25 mouse cellular contexts compared by ENCODE assay signal in genomic region chr6:51252721-51253120, GRCm38 (mm10).
DNase-seq lines count a peak whose midpoint lies in the region; ATAC-seq and TF ChIP-seq lines count a peak whose summit lies in the region.
"Had no signal": no experiment of that assay in that cellular context is flagged by ENCODE, and none has a peak within 500 bp of the region (broad histone marks: within the 10 kb centered on the region; RNA-seq: fewer than 3 reads in every experiment).

No protein-coding gene starts in this region.

- H3K4me2 ChIP-seq in CH12.LX (ENCODE audit: insufficient read depth, low read depth, poor library complexity, severe bottlenecking) = peak overlapping the region; percentile 63
- no peak overlapping the region for H3K4me2 ChIP-seq in liver, embryonic 11.5 days
- no peak overlapping the region for H3K4me2 ChIP-seq in intestine, embryonic 16.5 days (ENCODE audit: low read depth, low read length)
- H3K4me2 ChIP-seq: heart, embryonic 12.5 days; heart, embryonic 15.5 days; hindbrain, embryonic 13.5 days had no signal

- peak overlapping the region; percentile 88; the same call in 1 of the 2 replicates for H3K9ac ChIP-seq in CH12.LX (ENCODE audit: insufficient read depth, low read depth)
- no peak overlapping the region for H3K9ac ChIP-seq in liver, embryonic 11.5 days (ENCODE audit: low read depth, low read length)
- no peak overlapping the region for H3K9ac ChIP-seq in intestine, embryonic 16.5 days (ENCODE audit: low read depth, low read length)
- H3K9ac ChIP-seq: forebrain, postnatal 0 days; heart, embryonic 12.5 days; heart, embryonic 15.5 days; hindbrain, embryonic 13.5 days had no signal

- ATAC-seq in liver, embryonic 11.5 days (replicated peaks; ENCODE audit: low FRiP score) = no peak
- ATAC-seq in intestine, embryonic 16.5 days = no peak
- ATAC-seq: activated CD4-positive, CD25-positive, alpha-beta regulatory T cell, adult 4 months; CD4-positive, CD25-positive, alpha-beta regulatory T cell, adult 4 months; forebrain, embryonic 14.5 days; forebrain, postnatal 0 days; hindbrain, embryonic 16.5 days had no signal

- H3K9me3 ChIP-seq in CH12.LX (replicated peaks; ENCODE audit: low read length) = no peaks in the 10 kb centered on the region
- no peaks in the 10 kb centered on the region for H3K9me3 ChIP-seq in liver, embryonic 11.5 days (ENCODE audit: control insufficient read depth, low read length)
- no peaks in the 10 kb centered on the region for H3K9me3 ChIP-seq in intestine, embryonic 16.5 days (ENCODE audit: control insufficient read depth, low read length)
- H3K9me3 ChIP-seq: heart, embryonic 12.5 days; heart, embryonic 15.5 days; hindbrain, embryonic 10.5 days; hindbrain, embryonic 13.5 days had no signal

- H3K36me3 ChIP-seq in CH12.LX (replicated peaks in 1 of 2; ENCODE audit: control insufficient read depth in 1 of 2, insufficient read depth in 1 of 2, low read length in 1 of 2) = peaks cover 4 to 45% of the 10 kb centered on the region in 2 experiments
- no peaks in the 10 kb centered on the region for H3K36me3 ChIP-seq in liver, embryonic 11.5 days (ENCODE audit: control insufficient read depth, insufficient read depth, low read length)
- H3K36me3 ChIP-seq in intestine, embryonic 16.5 days (ENCODE audit: control insufficient read depth, insufficient read depth, low read length) = no peaks in the 10 kb centered on the region
- H3K36me3 ChIP-seq: heart, embryonic 12.5 days; heart, embryonic 15.5 days; hindbrain, embryonic 10.5 days; hindbrain, embryonic 13.5 days had no signal

- TF ChIP-seq RAD21 in CH12.LX (IDR thresholded peaks at IDR 0.05; ENCODE audit: low read depth, low read length) = no peak

- H3K79me2 ChIP-seq in CH12.LX (replicated peaks; ENCODE audit: control insufficient read depth, extremely low read depth, insufficient read depth, poor library complexity, severe bottlenecking) = no peaks in the 10 kb centered on the region; the same call in 1 of the 2 replicates

- DNase-seq in testis, postnatal 10 days (ENCODE audit: low spot score) = peak; percentile 29
- no peak for DNase-seq in testis, postnatal 14 days (ENCODE audit: low spot score)
- DNase-seq in CH12.LX (ENCODE audit: extremely low read depth) = peak; percentile 30
- DNase-seq in adipocyte (ENCODE audit: low spot score) = peak; percentile 64
- DNase-seq in liver, embryonic 11.5 days (ENCODE audit: low spot score) = no peak
- DNase-seq: adrenal gland, postnatal 10 days; adrenal gland, postnatal 36 days; cerebellum, adult 18-20 months; cerebellum, adult 9-10 months; cerebellum, postnatal 14 days; forebrain, postnatal 0 days; gastrocnemius, adult 2 months; gastrocnemius, postnatal 14 days; heart, adult 18-20 months; heart, postnatal 10 days; heart, postnatal 36 days had no signal

- dilution Hi-C loops in CH12.LX (cut with MboI; ENCODE audit: extremely low pct_ligation_motif_present, extremely low pct_unique_long_range_greater_than_20kb, low sequenced_read_pairs) = no loop called here

- H3K27me3 ChIP-seq in CH12.LX (replicated peaks) = no peaks in the 10 kb centered on the region
- no peaks in the 10 kb centered on the region for H3K27me3 ChIP-seq in liver, embryonic 11.5 days (replicated peaks; ENCODE audit: control insufficient read depth, insufficient read depth, low read length)
- H3K27me3 ChIP-seq in intestine, embryonic 16.5 days (replicated peaks; ENCODE audit: control insufficient read depth, insufficient read depth, low read length) = no peaks in the 10 kb centered on the region
- H3K27me3 ChIP-seq: heart, embryonic 12.5 days; heart, embryonic 15.5 days; hindbrain, embryonic 13.5 days had no signal

- H3K27ac ChIP-seq in CH12.LX (ENCODE audit: insufficient read depth, low read depth) = peak overlapping the region; percentile 53
- H3K27ac ChIP-seq in liver, embryonic 11.5 days (ENCODE audit: low read depth, low read length) = no peak overlapping the region
- no peak overlapping the region for H3K27ac ChIP-seq in intestine, embryonic 16.5 days (ENCODE audit: low read length)
- H3K27ac ChIP-seq: gastrocnemius, adult 2 months; heart, embryonic 15.5 days; hindbrain, embryonic 10.5 days; hindbrain, embryonic 13.5 days had no signal

- H3K4me1 ChIP-seq in CH12.LX (ENCODE audit: control insufficient read depth in 1 of 2, insufficient read depth in 2 of 2) = peaks cover 16 to 30% of the 10 kb centered on the region in 2 experiments
- H3K4me1 ChIP-seq in liver, embryonic 11.5 days (replicated peaks; ENCODE audit: control insufficient read depth, insufficient read depth, low read length) = peaks cover 9% of the 10 kb centered on the region; the same call in 1 of the 2 replicates
- no peaks in the 10 kb centered on the region; the same call in 1 of the 2 replicates for H3K4me1 ChIP-seq in intestine, embryonic 16.5 days (ENCODE audit: control insufficient read depth, insufficient read depth, low read length)
- H3K4me1 ChIP-seq: heart, embryonic 15.5 days; hindbrain, embryonic 10.5 days; hindbrain, embryonic 13.5 days had no signal

- no peak for TF ChIP-seq CTCF in CH12.LX (conservative IDR thresholded peaks at IDR 0.05 in 1 of 2, IDR thresholded peaks at IDR 0.05 in 1 of 2; ENCODE audit: low read depth in 2 of 2, low read length in 2 of 2)

- H3K4me3 ChIP-seq in CH12.LX (replicated peaks in 1 of 3; ENCODE audit: low read depth in 2 of 3, low read length in 2 of 3, poor library complexity in 1 of 3) = peak overlapping the region in 2 of 3 experiments; percentile 1 to 60
- no peak overlapping the region for H3K4me3 ChIP-seq in liver, embryonic 11.5 days (ENCODE audit: low read depth, low read length)
- no peak overlapping the region for H3K4me3 ChIP-seq in intestine, embryonic 16.5 days (ENCODE audit: low read length)
- H3K4me3 ChIP-seq: gastrocnemius, adult 2 months; heart, embryonic 12.5 days; heart, embryonic 15.5 days; hindbrain, embryonic 10.5 days; hindbrain, embryonic 13.5 days had no signal

- 73% methylated on average over 3 of the region's 3 CpGs for WGBS in liver, embryonic 11.5 days
- WGBS in intestine, embryonic 16.5 days = 84% methylated on average over 3 of the region's 3 CpGs

- TF ChIP-seq EP300 in CH12.LX (IDR thresholded peaks at IDR 0.05; ENCODE audit: low read length) = no peak

- peak; percentile 31 for TF ChIP-seq POLR2A in CH12.LX (IDR thresholded peaks at IDR 0.05; ENCODE audit: low read depth, low read length)

- in situ Hi-C loops in CH12.LX (cut with MboI; ENCODE audit: low pct_ligation_motif_present, low pct_unique_long_range_greater_than_20kb, low sequenced_read_pairs) = no loop called here

TF ChIP-seq in CH12.LX, 34 proteins besides CTCF, POLR2A, EP300 and RAD21:
- TF ChIP-seq MXI1 (IDR thresholded peaks at IDR 0.05; ENCODE audit: low read depth, low read length) (0 out of 2 replicates have a peak, but pooled peaks have one; percentile 16), TCF12 (IDR thresholded peaks at IDR 0.05; ENCODE audit: low read depth, low read length) (peak; percentile 47; the same call in 1 of the 2 replicates), CHD1 (IDR thresholded peaks at IDR 0.05; ENCODE audit: low read depth, low read length) (peak; percentile 95), MYC (IDR thresholded peaks at IDR 0.05; ENCODE audit: low read depth, low read length) (no peak), IRF4 (IDR thresholded peaks at IDR 0.05; ENCODE audit: low read depth, low read length) (0 out of 2 replicates have a peak, but pooled peaks have one; percentile 28), ZMIZ1 (IDR thresholded peaks at IDR 0.05; ENCODE audit: low read depth, low read length) (peak; percentile 52; the same call in 1 of the 2 replicates), ZNF384 (IDR thresholded peaks at IDR 0.05; ENCODE audit: low read depth, low read length) (no peak)

Comparison
In these comparisons a context has a peak if more than half of its experiments do, and no peak if none do; other contexts are left out.
1. DNase-seq: peak in testis, postnatal 10 days (single experiment), CH12.LX (single experiment) and adipocyte (single experiment); none in testis, postnatal 14 days (single experiment) and liver, embryonic 11.5 days (single experiment).
2. H3K4me3 ChIP-seq: peak in CH12.LX (2 of 3); none in liver, embryonic 11.5 days (single experiment) and intestine, embryonic 16.5 days (single experiment).